Mouse (Mus musculus) splenic B cell, adult 2 months (primary cell): ENCODE data around the gene Lnpk.

ENCODE experiments used
- DNase-seq: peaks from one replicate; pipeline ENCODE4 v3.0.0-alpha.2; 2011; ENCODE audit warnings: low read depth, low spot score
- H3K27me3 ChIP-seq: 2 replicates; pipeline ENCODE4 v1.6.1; 2012; ENCODE audit warnings: mild to moderate bottlenecking, low read length, moderate library complexity, mixed read lengths; ENCODE audit not compliant: control insufficient read depth, poor library complexity, insufficient read depth, severe bottlenecking
- H3K36me3 ChIP-seq: 2 replicates; pipeline ENCODE4 v1.6.1; 2012; ENCODE audit warnings: mild to moderate bottlenecking, low read length, moderate library complexity, mixed read lengths; ENCODE audit not compliant: control insufficient read depth, poor library complexity, insufficient read depth, severe bottlenecking

The Lnpk gene

DNA sequence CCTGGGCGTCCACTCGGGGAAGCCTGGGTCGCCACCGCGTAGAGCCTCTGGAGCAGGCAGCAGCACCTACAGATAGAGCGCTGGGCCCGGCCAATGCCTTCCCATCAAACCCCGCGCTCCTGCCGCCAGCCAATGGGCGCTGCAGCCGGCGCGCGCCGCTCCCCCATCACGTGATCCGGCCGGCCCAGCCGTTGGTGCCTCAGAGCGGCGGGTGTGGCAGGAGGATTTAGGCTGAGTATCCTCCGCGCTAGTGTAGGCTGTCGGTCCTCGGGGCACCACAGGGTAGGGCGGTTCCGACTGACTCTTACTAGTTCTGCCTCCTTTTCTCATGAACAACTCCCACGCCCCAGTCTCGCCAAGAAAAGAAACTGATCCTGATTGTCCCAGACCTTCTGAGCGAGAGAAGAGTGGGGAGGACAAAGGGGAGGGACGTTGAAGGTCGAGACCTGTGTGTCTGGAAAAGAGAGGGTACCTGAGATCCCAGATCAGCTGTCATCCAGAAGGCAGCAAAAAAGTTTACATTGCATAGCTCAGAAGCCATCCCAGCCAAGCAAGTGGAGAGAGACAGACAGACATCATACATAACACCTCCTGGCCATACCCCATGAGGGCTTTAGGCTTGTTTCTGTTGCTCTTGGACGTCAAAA lies at the start of gene Lnpk:
Lnpk (minus strand) TSS at position 593 of the 647 bp plus-strand sequence.
- Histone ChIP-seq H3K36me3 (no peaks in the 10 kb centered on the region), H3K27me3 (no peaks in the 10 kb centered on the region)
- peak; percentile 91 for DNase-seq

GRCm38 (mm10) chr2:74620368-74620767 lies 41.1 kb upstream of the Lnpk start:
- DNase-seq = no peak
- Histone ChIP-seq H3K27me3 (no peaks in the 10 kb centered on the region), H3K36me3 (no peaks in the 10 kb centered on the region)

- no peaks in the 10 kb centered on the region for H3K36me3 ChIP-seq
- DNase-seq = no peak
- no peaks in the 10 kb centered on the region for H3K27me3 ChIP-seq
These were observed 40.5 kb upstream of the Lnpk start for GRCm38 (mm10) chr2:74619676-74620246.

- Histone ChIP-seq H3K27me3 (no peaks in the 10 kb centered on the region), H3K36me3 (no peaks in the 10 kb centered on the region)
- DNase-seq = no peak
These were observed 38.5 kb upstream of the Lnpk start for GRCm38 (mm10) chr2:74617706-74618105.

DNA sequence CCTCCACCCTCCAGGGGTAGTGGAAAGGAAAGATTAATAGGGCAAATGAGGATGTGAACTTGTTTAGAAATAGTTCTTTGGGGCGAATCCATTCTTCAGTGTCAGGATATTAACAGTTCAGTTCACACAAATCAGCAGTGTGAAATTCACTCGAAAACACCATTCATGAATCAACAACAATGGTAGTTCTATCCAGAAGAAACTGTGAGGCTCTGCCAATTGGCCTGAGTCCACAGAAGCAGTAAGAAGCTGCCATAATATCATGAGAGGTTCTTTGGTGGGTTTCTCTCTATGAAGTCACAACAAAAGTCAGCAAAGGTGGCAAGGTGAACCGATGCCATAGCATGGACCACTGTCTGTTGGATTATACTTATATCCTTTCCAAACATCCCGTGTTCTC lies 32.2 kb upstream of the Lnpk start:
- Histone ChIP-seq H3K36me3 (no peaks in the 10 kb centered on the region), H3K27me3 (no peaks in the 10 kb centered on the region)
- no peak for DNase-seq

- H3K36me3 ChIP-seq = no peaks in the 10 kb centered on the region
- DNase-seq = no peak
- no peaks in the 10 kb centered on the region for H3K27me3 ChIP-seq
These were observed 30.1 kb upstream of the Lnpk start for GRCm38 (mm10) chr2:74609350-74609749.

GRCm38 (mm10) chr2:74606087-74606760 lies 27.0 kb upstream of the Lnpk start:
- Histone ChIP-seq H3K27me3 (no peaks in the 10 kb centered on the region), H3K36me3 (no peaks in the 10 kb centered on the region)
- no peak for DNase-seq

- no peaks in the 10 kb centered on the region for H3K36me3 ChIP-seq
- no peak for DNase-seq
These were observed 24.8 kb upstream of the Lnpk start for GRCm38 (mm10) chr2:74604011-74604410.

GRCm38 (mm10) chr2:74602483-74602882 lies 23.2 kb upstream of the Lnpk start:
- no peak for DNase-seq
- Histone ChIP-seq H3K36me3 (no peaks in the 10 kb centered on the region), H3K27me3 (no peaks in the 10 kb centered on the region)

More at GRCm38 (mm10) chr2:74604011-74604410, 24.8 kb upstream of the Lnpk start:
- no peaks in the 10 kb centered on the region for H3K27me3 ChIP-seq

DNA sequence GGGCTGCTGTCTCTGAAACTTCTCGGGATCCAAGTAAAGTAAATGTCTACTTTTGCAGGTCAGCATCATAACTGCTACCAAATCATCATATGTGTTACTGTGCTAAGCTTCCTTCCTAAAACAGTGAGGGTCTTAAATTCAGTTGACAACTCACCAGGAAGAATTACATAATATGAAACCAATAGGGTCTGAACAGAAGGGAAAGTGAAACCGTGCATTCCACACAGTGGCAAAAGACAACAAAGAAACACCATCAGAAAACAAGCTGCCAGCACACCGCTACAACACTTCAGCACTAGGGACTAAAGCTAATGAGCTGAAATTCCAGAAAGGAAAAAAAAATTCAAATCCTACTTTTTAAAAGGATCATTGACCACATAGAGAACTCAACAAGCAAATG lies 17.9 kb upstream of the Lnpk start:
- DNase-seq = no peak
- no peaks in the 10 kb centered on the region for H3K36me3 ChIP-seq
- H3K27me3 ChIP-seq = no peaks in the 10 kb centered on the region

DNA sequence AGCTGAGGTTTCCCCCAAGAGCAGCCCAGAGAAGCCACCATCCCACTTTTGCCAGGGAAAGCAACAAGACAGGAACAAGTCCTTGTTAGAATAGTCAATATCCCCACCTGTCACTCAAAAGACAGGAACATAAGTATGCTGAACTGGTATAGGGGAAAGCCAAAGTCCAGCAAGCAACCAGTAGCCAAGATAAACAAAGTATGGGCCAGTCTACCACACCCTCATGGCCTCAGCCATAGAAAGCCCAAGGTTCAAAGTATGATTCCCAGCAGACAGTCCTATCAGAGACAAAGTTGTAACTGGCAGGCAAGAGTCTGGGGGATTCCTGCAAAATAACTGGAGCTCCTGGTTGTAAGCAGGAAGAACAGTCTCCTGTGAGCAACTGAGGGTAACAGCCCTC lies 16.9 kb upstream of the Lnpk start:
- DNase-seq = no peak
- H3K36me3 ChIP-seq = no peaks in the 10 kb centered on the region
- no peaks in the 10 kb centered on the region for H3K27me3 ChIP-seq

- H3K27me3 ChIP-seq = no peaks in the 10 kb centered on the region
- peak; percentile 49 for DNase-seq
- no peaks in the 10 kb centered on the region for H3K36me3 ChIP-seq
These were observed 941 bp downstream of the Lnpk start for GRCm38 (mm10) chr2:74578146-74578842.

- Histone ChIP-seq H3K27me3 (no peaks in the 10 kb centered on the region), H3K36me3 (no peaks in the 10 kb centered on the region)
- DNase-seq = no peak
These were observed 8.8 kb downstream of the Lnpk start for GRCm38 (mm10) chr2:74570390-74570789.

GRCm38 (mm10) chr2:74559822-74560221 lies 19.4 kb downstream of the Lnpk start:
- Histone ChIP-seq H3K36me3 (0 out of 2 replicates have a peak, but pooled peaks cover 2% of the 10 kb centered on the region), H3K27me3 (no peaks in the 10 kb centered on the region)
- no peak for DNase-seq

GRCm38 (mm10) chr2:74559092-74559491 lies 20.1 kb downstream of the Lnpk start:
- no peak for DNase-seq
- Histone ChIP-seq H3K27me3 (no peaks in the 10 kb centered on the region), H3K36me3 (no peaks in the 10 kb centered on the region)
